Mouse (Mus musculus) erythroblast, embryonic 14.5 days (primary cell): ENCODE measurements around the gene Hnrnpd. TPM values are rescaled to one million over a fixed set of nuclear protein-coding genes. Genes with fewer than 3 reads are reported as not detected.
A peak's percentile ranks its signal among the peaks of the same experiment; 100 is the strongest.

Experiments
- H3K27me3 ChIP-seq: 2 replicates; pipeline ENCODE4 v1.6.1; 2012; ENCODE audit warnings: inconsistent platforms; ENCODE audit not compliant: control insufficient read depth
- H3K36me3 ChIP-seq: 2 replicates; pipeline ENCODE4 v1.6.1; 2012; ENCODE audit warnings: mild to moderate bottlenecking, inconsistent platforms; ENCODE audit not compliant: control insufficient read depth
- H3K4me1 ChIP-seq: 2 replicates; pipeline ENCODE4 v1.6.1; 2012; ENCODE audit warnings: inconsistent platforms; ENCODE audit not compliant: control insufficient read depth
- H3K4me3 ChIP-seq: replicated peaks from 2 replicates; pipeline ENCODE3; 2012; ENCODE audit warnings: moderate library complexity, mild to moderate bottlenecking, inconsistent platforms
- H3K9me3 ChIP-seq: 2 replicates; pipeline ENCODE4 v1.6.1; 2012; ENCODE audit warnings: low read length, inconsistent platforms, mixed read lengths; ENCODE audit not compliant: control insufficient read depth
- GATA1 ChIP-seq: IDR thresholded peaks from 2 replicates; pipeline ENCODE4 v1.6.1; 2012; ENCODE audit warnings: low read length, inconsistent platforms, mixed read lengths
- TAL1 ChIP-seq: IDR thresholded peaks from 3 replicates; pipeline ENCODE4 v1.6.1; 2012; ENCODE audit warnings: low read length, inconsistent platforms, mixed read lengths
- polyA plus RNA-seq: library from polyadenylated mRNA; stranded (reverse); fragments of >175 nt; gene quantifications from 2 replicates; pipeline ENCODE4 v1.2.3, GENCODE M21; 2012

Gene Hnrnpd
- polyA plus RNA-seq = 47.2 and 60.2 TPM in 2 replicates

GRCm38 (mm10) chr5:99978699-99979442, at the start of gene Hnrnpd, which contains the start of gene 4930524J08Rik:
TSS of gene Hnrnpd (minus strand) at chr5:99978938.
TSS of gene 4930524J08Rik (plus strand) at chr5:99979061.
- peaks cover 52% of the 10 kb centered on the region for H3K4me1 ChIP-seq
- H3K9me3 ChIP-seq = peaks cover 2% of the 10 kb centered on the region; the same call in 1 of the 2 replicates
- H3K36me3 ChIP-seq = peaks cover 34% of the 10 kb centered on the region
- peak within 1 kb of the TSS; percentile 97 for H3K4me3 ChIP-seq
- H3K27me3 ChIP-seq = no peaks in the 10 kb centered on the region
- no peak for TF ChIP-seq TAL1
- TF ChIP-seq GATA1 = no peak

- no peaks in the 10 kb centered on the region for H3K27me3 ChIP-seq
- H3K9me3 ChIP-seq = peaks cover 6% of the 10 kb centered on the region
- H3K4me1 ChIP-seq = peaks cover 36% of the 10 kb centered on the region
- peaks cover under 1% of the 10 kb centered on the region for H3K36me3 ChIP-seq
- TF ChIP-seq TAL1 = no peak
- TF ChIP-seq GATA1 = no peak
- H3K4me3 ChIP-seq = no peak overlapping the region
Measured at GRCm38 (mm10) chr5:100024868-100025267, 46.1 kb upstream of the Hnrnpd start.

GRCm38 (mm10) chr5:100024403-100024802, 45.7 kb upstream of the Hnrnpd start:
- no peaks in the 10 kb centered on the region; the same call in 1 of the 2 replicates for H3K36me3 ChIP-seq
- TF ChIP-seq TAL1 (no peak), GATA1 (no peak)
- peaks cover 41% of the 10 kb centered on the region for H3K4me1 ChIP-seq
- H3K4me3 ChIP-seq = no peak overlapping the region
- H3K9me3 ChIP-seq = peaks cover 6% of the 10 kb centered on the region
- no peaks in the 10 kb centered on the region for H3K27me3 ChIP-seq

GRCm38 (mm10) chr5:100020089-100020488, 41.4 kb upstream of the Hnrnpd start:
- no peak overlapping the region for H3K4me3 ChIP-seq
- H3K36me3 ChIP-seq = no peaks in the 10 kb centered on the region; the same call in 1 of the 2 replicates
- H3K9me3 ChIP-seq = peaks cover 6% of the 10 kb centered on the region
- no peaks in the 10 kb centered on the region for H3K27me3 ChIP-seq
- H3K4me1 ChIP-seq = peaks cover 38% of the 10 kb centered on the region
- no peak for TF ChIP-seq GATA1
- no peak for TF ChIP-seq TAL1

GRCm38 (mm10) chr5:100012599-100012998, 33.9 kb upstream of the Hnrnpd start:
- no peak for TF ChIP-seq TAL1
- TF ChIP-seq GATA1 = no peak
- Histone ChIP-seq H3K4me1 (peaks cover 7% of the 10 kb centered on the region), H3K9me3 (peaks cover 9% of the 10 kb centered on the region), H3K27me3 (no peaks in the 10 kb centered on the region), H3K36me3 (no peaks in the 10 kb centered on the region), H3K4me3 (no peak overlapping the region)

GRCm38 (mm10) chr5:100008485-100008884, 29.7 kb upstream of the Hnrnpd start:
- peaks cover 41% of the 10 kb centered on the region for H3K4me1 ChIP-seq
- H3K4me3 ChIP-seq = no peak overlapping the region
- H3K36me3 ChIP-seq = no peaks in the 10 kb centered on the region; the same call in 1 of the 2 replicates
- no peaks in the 10 kb centered on the region for H3K27me3 ChIP-seq
- H3K9me3 ChIP-seq = peaks cover 8% of the 10 kb centered on the region
- TF ChIP-seq GATA1 (no peak), TAL1 (no peak)

- no peaks in the 10 kb centered on the region for H3K27me3 ChIP-seq
- TF ChIP-seq GATA1 (no peak), TAL1 (no peak)
- H3K4me3 ChIP-seq = no peak overlapping the region
- peaks cover 37% of the 10 kb centered on the region for H3K4me1 ChIP-seq
- H3K36me3 ChIP-seq = no peaks in the 10 kb centered on the region; the same call in 1 of the 2 replicates
- H3K9me3 ChIP-seq = peaks cover 3% of the 10 kb centered on the region
Measured at GRCm38 (mm10) chr5:100007040-100007375, 28.3 kb upstream of the Hnrnpd start.

- peaks cover 3% of the 10 kb centered on the region for H3K9me3 ChIP-seq
- no peak overlapping the region for H3K4me3 ChIP-seq
- no peak for TF ChIP-seq GATA1
- no peak for TF ChIP-seq TAL1
Measured at GRCm38 (mm10) chr5:100006324-100007039, 27.7 kb upstream of the Hnrnpd start.

GRCm38 (mm10) chr5:100005896-100006295, 27.2 kb upstream of the Hnrnpd start:
- peaks cover 3% of the 10 kb centered on the region for H3K9me3 ChIP-seq

More at GRCm38 (mm10) chr5:100006324-100007039, 27.7 kb upstream of the Hnrnpd start:
- Histone ChIP-seq H3K27me3 (no peaks in the 10 kb centered on the region), H3K36me3 (no peaks in the 10 kb centered on the region; the same call in 1 of the 2 replicates), H3K4me1 (peaks cover 37% of the 10 kb centered on the region)

More at GRCm38 (mm10) chr5:100005896-100006295, 27.2 kb upstream of the Hnrnpd start:
- Histone ChIP-seq H3K36me3 (no peaks in the 10 kb centered on the region; the same call in 1 of the 2 replicates), H3K4me1 (peaks cover 38% of the 10 kb centered on the region), H3K27me3 (no peaks in the 10 kb centered on the region), H3K4me3 (no peak overlapping the region)
- TF ChIP-seq TAL1 = no peak
- TF ChIP-seq GATA1 = no peak
